In genomic region chr10:3514634-3515033, GRCm38 (mm10) we compare ENCODE assay signal across 14 mouse cellular contexts. TPM values are rescaled to one million over a fixed set of nuclear protein-coding genes. Genes with fewer than 3 reads are reported as not detected.
DNase-seq lines count a peak whose midpoint lies in the region; ATAC-seq and TF ChIP-seq lines count a peak whose summit lies in the region.
"Had no signal": no experiment of that assay in that cellular context is flagged by ENCODE, and none has a peak within 500 bp of the region (broad histone marks: within the 10 kb centered on the region; RNA-seq: fewer than 3 reads in every experiment).

No protein-coding gene starts in this region.

- H3K4me1 ChIP-seq in forebrain, embryonic 15.5 days = peaks cover 6% of the 10 kb centered on the region
- H3K4me1 ChIP-seq in forebrain, embryonic 10.5 days = 0 out of 2 replicates have a peak, but pooled peaks cover 3% of the 10 kb centered on the region
- no peaks in the 10 kb centered on the region; the same call in 1 of the 2 replicates for H3K4me1 ChIP-seq in lung, postnatal 0 days (ENCODE audit: insufficient read depth, low read depth, low read length)
- no peaks in the 10 kb centered on the region for H3K4me1 ChIP-seq in liver, embryonic 11.5 days (replicated peaks; ENCODE audit: control insufficient read depth, insufficient read depth, low read length)

- H3K36me3 ChIP-seq in forebrain, embryonic 15.5 days = no peaks in the 10 kb centered on the region
- no peaks in the 10 kb centered on the region for H3K36me3 ChIP-seq in forebrain, embryonic 10.5 days (replicated peaks)
- no peaks in the 10 kb centered on the region for H3K36me3 ChIP-seq in lung, postnatal 0 days (ENCODE audit: insufficient read depth, low read length)
- no peaks in the 10 kb centered on the region for H3K36me3 ChIP-seq in liver, embryonic 11.5 days (ENCODE audit: control insufficient read depth, insufficient read depth, low read length)
- H3K36me3 ChIP-seq: embryonic facial prominence, embryonic 12.5 days had no signal

- H3K4me2 ChIP-seq in forebrain, embryonic 15.5 days (replicated peaks) = no peak overlapping the region
- H3K4me2 ChIP-seq in lung, postnatal 0 days (replicated peaks; ENCODE audit: low read depth, low read length) = no peak overlapping the region
- no peak overlapping the region for H3K4me2 ChIP-seq in liver, embryonic 11.5 days
- H3K4me2 ChIP-seq: embryonic facial prominence, embryonic 12.5 days; hindbrain, embryonic 14.5 days had no signal

- H3K9ac ChIP-seq in forebrain, embryonic 15.5 days (replicated peaks) = no peak overlapping the region
- no peak overlapping the region for H3K9ac ChIP-seq in lung, postnatal 0 days (replicated peaks; ENCODE audit: low read depth)
- H3K9ac ChIP-seq in liver, embryonic 11.5 days (ENCODE audit: low read depth, low read length) = no peak overlapping the region
- H3K9ac ChIP-seq: embryonic facial prominence, embryonic 12.5 days; hindbrain, embryonic 14.5 days had no signal

- H3K27ac ChIP-seq in forebrain, embryonic 15.5 days (replicated peaks) = 0 out of 2 replicates have a peak overlapping the region, but pooled peaks have one; percentile 4
- no peak overlapping the region for H3K27ac ChIP-seq in forebrain, embryonic 10.5 days
- no peak overlapping the region for H3K27ac ChIP-seq in lung, postnatal 0 days (ENCODE audit: low read length)
- no peak overlapping the region for H3K27ac ChIP-seq in liver, embryonic 11.5 days (ENCODE audit: low read depth, low read length)
- H3K27ac ChIP-seq: embryonic facial prominence, embryonic 12.5 days; hindbrain, embryonic 14.5 days had no signal

- H3K4me3 ChIP-seq in forebrain, embryonic 15.5 days = no peak overlapping the region
- H3K4me3 ChIP-seq in forebrain, embryonic 10.5 days = no peak overlapping the region
- H3K4me3 ChIP-seq in lung, postnatal 0 days (ENCODE audit: low read depth, low read length) = no peak overlapping the region
- H3K4me3 ChIP-seq in liver, embryonic 11.5 days (ENCODE audit: low read depth, low read length) = no peak overlapping the region
- H3K4me3 ChIP-seq: embryonic facial prominence, embryonic 12.5 days had no signal

- no peak for DNase-seq in forebrain, embryonic 10.5 days (ENCODE audit: extremely low spot score, low spot score)
- DNase-seq in lung, postnatal 0 days (ENCODE audit: low spot score) = peak; percentile 68
- DNase-seq in lung, postnatal 4 days = no peak
- peak; percentile 59 for DNase-seq in brain, embryonic 14.5 days (ENCODE audit: low read depth)
- peak; percentile 53 for DNase-seq in thymus, postnatal 0 days (ENCODE audit: low spot score)
- DNase-seq in liver, embryonic 11.5 days (ENCODE audit: low spot score) = no peak
- DNase-seq in kidney, postnatal 25 days = no peak
- DNase-seq: cerebellum, postnatal 14 days; kidney, adult 9 months; liver had no signal

- no peaks in the 10 kb centered on the region for H3K27me3 ChIP-seq in forebrain, embryonic 15.5 days
- no peaks in the 10 kb centered on the region for H3K27me3 ChIP-seq in forebrain, embryonic 10.5 days (ENCODE audit: poor library complexity, severe bottlenecking)
- no peaks in the 10 kb centered on the region for H3K27me3 ChIP-seq in lung, postnatal 0 days (replicated peaks; ENCODE audit: insufficient read depth, low read length)
- H3K27me3 ChIP-seq in liver, embryonic 11.5 days (replicated peaks; ENCODE audit: control insufficient read depth, insufficient read depth, low read length) = no peaks in the 10 kb centered on the region
- H3K27me3 ChIP-seq: embryonic facial prominence, embryonic 12.5 days had no signal

- H3K9me3 ChIP-seq in forebrain, embryonic 15.5 days = no peaks in the 10 kb centered on the region
- H3K9me3 ChIP-seq in forebrain, embryonic 10.5 days = no peaks in the 10 kb centered on the region
- H3K9me3 ChIP-seq in lung, postnatal 0 days (ENCODE audit: low read length) = no peaks in the 10 kb centered on the region
- H3K9me3 ChIP-seq in liver, embryonic 11.5 days (ENCODE audit: control insufficient read depth, low read length) = no peaks in the 10 kb centered on the region
- H3K9me3 ChIP-seq: embryonic facial prominence, embryonic 12.5 days had no signal

- no peak for TF ChIP-seq EP300 in lung, postnatal 0 days (IDR thresholded peaks at IDR 0.05)

- WGBS in forebrain, embryonic 15.5 days = 60% methylated on average over 1 of the region's 1 CpGs
- WGBS in forebrain, embryonic 10.5 days = 84% methylated on average over 1 of the region's 1 CpGs
- WGBS in lung, postnatal 0 days = 53% methylated on average over 1 of the region's 1 CpGs
- 100% methylated on average over 1 of the region's 1 CpGs for WGBS in liver, embryonic 11.5 days

- no peak for TF ChIP-seq CTCF in lung, postnatal 0 days (IDR thresholded peaks at IDR 0.05)
- no peak for TF ChIP-seq CTCF in brain, embryonic 14.5 days (IDR thresholded peaks at IDR 0.05; ENCODE audit: borderline replicate concordance, extremely low read depth, insufficient read depth, insufficient read length)

- no peak for ATAC-seq in forebrain, embryonic 15.5 days (replicated peaks)
- peak; percentile 65 for ATAC-seq in lung, postnatal 0 days
- ATAC-seq in liver, embryonic 11.5 days (replicated peaks; ENCODE audit: low FRiP score) = no peak

- no peak for TF ChIP-seq POLR2A in brain, embryonic 14.5 days (IDR thresholded peaks at IDR 0.05; ENCODE audit: borderline replicate concordance, extremely low read depth, insufficient read depth, insufficient read length, poor library complexity, severe bottlenecking)

RNA-seq across cellular contexts. Expression of gene Iyd, which starts 25.4 kb away (rescaled TPM):
- 0.46 and 0.51 TPM in 2 replicates for polyA plus RNA-seq in forebrain, embryonic 15.5 days (2015; fragmentation: Nextera tagmentation; extraction: Ambion mirVana)
- not detected in 2 replicates for polyA plus RNA-seq in forebrain, embryonic 10.5 days (2016; fragmentation: Nextera tagmentation; extraction: Ambion mirVana)
- 4.6 and 5.3 TPM in 2 replicates for polyA plus RNA-seq in lung, postnatal 0 days (2015; fragmentation: Nextera tagmentation; extraction: Ambion mirVana)
- 0.20 and 0.30 TPM in 2 replicates for polyA plus RNA-seq in brain, embryonic 14.5 days (2012; rRNA removed)
- polyA plus RNA-seq in thymus, postnatal 0 days (2015; fragmentation: Nextera tagmentation; extraction: Ambion mirVana) = 0.08 and 0.12 TPM in 2 replicates
- polyA plus RNA-seq in liver, embryonic 11.5 days (2014; fragmentation: Nextera tagmentation; extraction: Ambion mirVana) = 3.6 and 4.0 TPM in 2 replicates
- polyA plus RNA-seq: C2C12 had no signal

Comparison
In these comparisons a context has a peak if more than half of its experiments do, and no peak if none do; other contexts are left out.
1. DNase-seq: peak in lung, postnatal 0 days (single experiment), brain, embryonic 14.5 days (single experiment) and thymus, postnatal 0 days (single experiment); none in forebrain, embryonic 10.5 days (single experiment), lung, postnatal 4 days (0 of 2), liver, embryonic 11.5 days (single experiment) and kidney, postnatal 25 days (0 of 2).